Mouse (Mus musculus): Measurements from ENCODE around the gene Ndufs2. TPM values are rescaled to one million over a fixed set of nuclear protein-coding genes. Genes with fewer than 3 reads are reported as not detected.

Gene Ndufs2
- polyA plus RNA-seq, 1 experiment from 2014 or later: 255 TPM

- TF ChIP-seq CTCF (IDR thresholded peaks at IDR 0.05; ENCODE audit: low read depth): no peak
Observed at GRCm38 (mm10) chr1:171262594-171263130, 11.5 kb upstream of the Ndufs2 start.

GRCm38 (mm10) chr1:171260316-171260715, 9.1 kb upstream of the Ndufs2 start:
- Histone ChIP-seq H3K9ac (ENCODE audit: low read depth, low read length) (no peak overlapping the region), H3K27me3 (replicated peaks; ENCODE audit: control insufficient read depth, insufficient read depth, low read length) (no peaks in the 10 kb centered on the region), H3K4me1 (replicated peaks; ENCODE audit: control insufficient read depth, insufficient read depth, low read length) (peaks cover 4% of the 10 kb centered on the region; the same call in 1 of the 2 replicates), H3K36me3 (ENCODE audit: control insufficient read depth, insufficient read depth) (0 out of 2 replicates have a peak, but pooled peaks cover 3% of the 10 kb centered on the region), H3K4me2 (replicated peaks; ENCODE audit: low read depth) (no peak overlapping the region), H3K27ac (ENCODE audit: low read depth, low read length) (no peak overlapping the region), H3K9me3 (ENCODE audit: control insufficient read depth) (no peaks in the 10 kb centered on the region), H3K4me3 (ENCODE audit: low read depth, low read length) (no peak overlapping the region)
- 57% methylated on average over 3 of the region's 3 CpGs for WGBS
- TF ChIP-seq CTCF (IDR thresholded peaks at IDR 0.05; ENCODE audit: low read depth): no peak
- ATAC-seq: no peak

More at GRCm38 (mm10) chr1:171262594-171263130, 11.5 kb upstream of the Ndufs2 start:
- peak; percentile 41; the same call in 1 of the 2 replicates for ATAC-seq
- no peaks in the 10 kb centered on the region for H3K27me3 ChIP-seq (replicated peaks; ENCODE audit: control insufficient read depth, insufficient read depth, low read length)
- H3K4me3 ChIP-seq (ENCODE audit: low read depth, low read length): no peak overlapping the region
- no peaks in the 10 kb centered on the region for H3K9me3 ChIP-seq (ENCODE audit: control insufficient read depth)
- peak overlapping the region; percentile 41 for H3K4me2 ChIP-seq (replicated peaks; ENCODE audit: low read depth)
- H3K4me1 ChIP-seq (replicated peaks; ENCODE audit: control insufficient read depth, insufficient read depth, low read length): peaks cover 4% of the 10 kb centered on the region; the same call in 1 of the 2 replicates
- H3K9ac ChIP-seq (ENCODE audit: low read depth, low read length): no peak overlapping the region
- H3K27ac ChIP-seq (ENCODE audit: low read depth, low read length): peak overlapping the region; percentile 68; the same call in 1 of the 2 replicates
- WGBS: 7% methylated on average over 8 of the region's 8 CpGs
- H3K36me3 ChIP-seq (ENCODE audit: control insufficient read depth, insufficient read depth): no peaks in the 10 kb centered on the region

GRCm38 (mm10) chr1:171258921-171259320, 7.7 kb upstream of the Ndufs2 start:
- peaks cover 4% of the 10 kb centered on the region; the same call in 1 of the 2 replicates for H3K4me1 ChIP-seq (replicated peaks; ENCODE audit: control insufficient read depth, insufficient read depth, low read length)
- 0 out of 2 replicates have a peak, but pooled peaks cover 3% of the 10 kb centered on the region for H3K36me3 ChIP-seq (ENCODE audit: control insufficient read depth, insufficient read depth)
- no peak overlapping the region for H3K27ac ChIP-seq (ENCODE audit: low read depth, low read length)
- ATAC-seq: no peak
- no peak overlapping the region for H3K4me3 ChIP-seq (ENCODE audit: low read depth, low read length)
- no peaks in the 10 kb centered on the region for H3K27me3 ChIP-seq (replicated peaks; ENCODE audit: control insufficient read depth, insufficient read depth, low read length)
- WGBS: 73% methylated on average over 17 of the region's 17 CpGs
- no peak overlapping the region for H3K4me2 ChIP-seq (replicated peaks; ENCODE audit: low read depth)
- no peak for TF ChIP-seq CTCF (IDR thresholded peaks at IDR 0.05; ENCODE audit: low read depth)
- no peaks in the 10 kb centered on the region for H3K9me3 ChIP-seq (ENCODE audit: control insufficient read depth)
- H3K9ac ChIP-seq (ENCODE audit: low read depth, low read length): no peak overlapping the region

- WGBS: 88% methylated on average over 9 of the region's 9 CpGs
- ATAC-seq: no peak
- Histone ChIP-seq H3K4me1 (replicated peaks; ENCODE audit: control insufficient read depth, insufficient read depth, low read length) (peaks cover 4% of the 10 kb centered on the region; the same call in 1 of the 2 replicates), H3K9me3 (ENCODE audit: control insufficient read depth) (no peaks in the 10 kb centered on the region), H3K9ac (ENCODE audit: low read depth, low read length) (no peak overlapping the region), H3K27ac (ENCODE audit: low read depth, low read length) (no peak overlapping the region), H3K36me3 (ENCODE audit: control insufficient read depth, insufficient read depth) (0 out of 2 replicates have a peak, but pooled peaks cover 3% of the 10 kb centered on the region), H3K4me2 (replicated peaks; ENCODE audit: low read depth) (no peak overlapping the region), H3K27me3 (replicated peaks; ENCODE audit: control insufficient read depth, insufficient read depth, low read length) (no peaks in the 10 kb centered on the region), H3K4me3 (ENCODE audit: low read depth, low read length) (no peak overlapping the region)
- TF ChIP-seq CTCF (IDR thresholded peaks at IDR 0.05; ENCODE audit: low read depth): no peak
Observed at GRCm38 (mm10) chr1:171257781-171258180, 6.6 kb upstream of the Ndufs2 start.

GRCm38 (mm10) chr1:171256937-171257548, 5.9 kb upstream of the Ndufs2 start:
- 0 out of 2 replicates have a peak, but pooled peaks cover 3% of the 10 kb centered on the region for H3K36me3 ChIP-seq (ENCODE audit: control insufficient read depth, insufficient read depth)
- peak; percentile 81 for TF ChIP-seq CTCF (IDR thresholded peaks at IDR 0.05; ENCODE audit: low read depth)
- no peaks in the 10 kb centered on the region for H3K4me1 ChIP-seq (replicated peaks; ENCODE audit: control insufficient read depth, insufficient read depth, low read length)
- no peaks in the 10 kb centered on the region for H3K9me3 ChIP-seq (ENCODE audit: control insufficient read depth)
- 64% methylated on average over 15 of the region's 15 CpGs for WGBS
- no peak overlapping the region for H3K4me2 ChIP-seq (replicated peaks; ENCODE audit: low read depth)
- H3K27me3 ChIP-seq (replicated peaks; ENCODE audit: control insufficient read depth, insufficient read depth, low read length): no peaks in the 10 kb centered on the region
- H3K27ac ChIP-seq (ENCODE audit: low read depth, low read length): no peak overlapping the region
- no peak overlapping the region for H3K4me3 ChIP-seq (ENCODE audit: low read depth, low read length)
- no peak overlapping the region for H3K9ac ChIP-seq (ENCODE audit: low read depth, low read length)
- no peak for ATAC-seq

GRCm38 (mm10) chr1:171256095-171256818, 5.1 kb upstream of the Ndufs2 start:
- H3K4me2 ChIP-seq (replicated peaks; ENCODE audit: low read depth): no peak overlapping the region
- no peak for ATAC-seq
- no peaks in the 10 kb centered on the region for H3K9me3 ChIP-seq (ENCODE audit: control insufficient read depth)
- H3K36me3 ChIP-seq (ENCODE audit: control insufficient read depth, insufficient read depth): 0 out of 2 replicates have a peak, but pooled peaks cover 3% of the 10 kb centered on the region
- WGBS: 88% methylated on average over 24 of the region's 24 CpGs
- no peaks in the 10 kb centered on the region for H3K4me1 ChIP-seq (replicated peaks; ENCODE audit: control insufficient read depth, insufficient read depth, low read length)
- H3K4me3 ChIP-seq (ENCODE audit: low read depth, low read length): no peak overlapping the region
- no peaks in the 10 kb centered on the region for H3K27me3 ChIP-seq (replicated peaks; ENCODE audit: control insufficient read depth, insufficient read depth, low read length)
- H3K9ac ChIP-seq (ENCODE audit: low read depth, low read length): no peak overlapping the region
- peak; percentile 43 for TF ChIP-seq CTCF (IDR thresholded peaks at IDR 0.05; ENCODE audit: low read depth)
- H3K27ac ChIP-seq (ENCODE audit: low read depth, low read length): no peak overlapping the region
